Mouse (Mus musculus): Measurements from ENCODE around the gene Btbd10. TPM values are rescaled to one million over a fixed set of nuclear protein-coding genes. Genes with fewer than 3 reads are reported as not detected.

The Btbd10 gene
- polyA plus RNA-seq (2015; fragmentation: Nextera tagmentation; extraction: Ambion mirVana): 6.0 and 6.9 TPM in 2 replicates

GRCm38 (mm10) chr7:113368746-113369619 lies at the start of gene Btbd10:
Gene Btbd10 (minus strand): TSS chr7:113369392.
- Histone ChIP-seq H3K36me3 (ENCODE audit: control insufficient read depth, insufficient read depth) (no peaks in the 10 kb centered on the region), H3K27me3 (ENCODE audit: control insufficient read depth, insufficient read depth, low read depth, low read length) (no peaks in the 10 kb centered on the region), H3K9me3 (replicated peaks; ENCODE audit: control insufficient read depth, low read length) (no peaks in the 10 kb centered on the region), H3K4me2 (ENCODE audit: low read depth, low read length) (peak within 1 kb of the TSS; percentile 98), H3K4me1 (ENCODE audit: control insufficient read depth, low read depth, low read length) (peaks cover 10% of the 10 kb centered on the region), H3K27ac (ENCODE audit: low read length) (peak within 1 kb of the TSS; percentile 92), H3K9ac (ENCODE audit: low read depth, low read length) (peak within 1 kb of the TSS; percentile 97), H3K4me3 (ENCODE audit: low read depth, low read length) (peak within 1 kb of the TSS; percentile 94)
- WGBS (ENCODE audit: insufficient replicate concordance): under 1% methylated on average over 64 of the region's 64 CpGs
- peak; percentile 97 for ATAC-seq (ENCODE audit: low read depth)

- Histone ChIP-seq H3K9ac (ENCODE audit: low read depth, low read length) (no peak overlapping the region), H3K9me3 (replicated peaks; ENCODE audit: control insufficient read depth, low read length) (no peaks in the 10 kb centered on the region), H3K4me2 (ENCODE audit: low read depth, low read length) (no peak overlapping the region), H3K27me3 (ENCODE audit: control insufficient read depth, insufficient read depth, low read depth, low read length) (no peaks in the 10 kb centered on the region), H3K27ac (ENCODE audit: low read length) (no peak overlapping the region), H3K36me3 (ENCODE audit: control insufficient read depth, insufficient read depth) (no peaks in the 10 kb centered on the region), H3K4me3 (ENCODE audit: low read depth, low read length) (no peak overlapping the region), H3K4me1 (ENCODE audit: control insufficient read depth, low read depth, low read length) (peaks cover 6% of the 10 kb centered on the region)
- no peak for ATAC-seq (ENCODE audit: low read depth)
- 48% methylated on average over 1 of the region's 1 CpGs for WGBS (ENCODE audit: insufficient replicate concordance)
These were observed 47.3 kb upstream of the Btbd10 start for GRCm38 (mm10) chr7:113416536-113416935.

GRCm38 (mm10) chr7:113415256-113415655 lies 46.1 kb upstream of the Btbd10 start:
- no peak for ATAC-seq (ENCODE audit: low read depth)
- no peaks in the 10 kb centered on the region for H3K27me3 ChIP-seq (ENCODE audit: control insufficient read depth, insufficient read depth, low read depth, low read length)
- H3K4me2 ChIP-seq (ENCODE audit: low read depth, low read length): no peak overlapping the region
- H3K4me1 ChIP-seq (ENCODE audit: control insufficient read depth, low read depth, low read length): peaks cover 6% of the 10 kb centered on the region
- WGBS (ENCODE audit: insufficient replicate concordance): 78% methylated on average over 3 of the region's 3 CpGs
- H3K36me3 ChIP-seq (ENCODE audit: control insufficient read depth, insufficient read depth): no peaks in the 10 kb centered on the region
- no peak overlapping the region for H3K27ac ChIP-seq (ENCODE audit: low read length)
- H3K9ac ChIP-seq (ENCODE audit: low read depth, low read length): no peak overlapping the region
- H3K9me3 ChIP-seq (replicated peaks; ENCODE audit: control insufficient read depth, low read length): no peaks in the 10 kb centered on the region
- no peak overlapping the region for H3K4me3 ChIP-seq (ENCODE audit: low read depth, low read length)

DNA sequence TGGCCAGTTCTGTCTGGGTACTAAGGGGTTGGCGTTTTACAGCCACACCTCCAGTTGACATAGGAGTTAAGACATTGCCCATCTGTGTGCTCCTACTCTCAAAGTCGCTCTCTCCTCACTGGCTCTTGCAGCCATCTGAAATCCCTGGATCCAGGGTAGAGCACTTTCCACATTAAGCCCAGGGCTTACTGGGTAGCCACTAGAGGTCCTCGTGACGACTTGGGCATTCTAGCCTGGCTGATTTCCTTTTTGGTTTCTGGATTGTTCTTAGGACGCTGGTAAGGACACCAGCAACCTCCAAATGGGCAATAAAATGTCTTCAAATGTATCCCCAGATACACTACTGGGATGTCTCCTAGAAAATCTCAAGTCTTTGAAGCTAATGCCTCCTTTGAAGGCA lies 39.5 kb upstream of the Btbd10 start:
- Histone ChIP-seq H3K9me3 (replicated peaks; ENCODE audit: control insufficient read depth, low read length) (no peaks in the 10 kb centered on the region), H3K4me1 (ENCODE audit: control insufficient read depth, low read depth, low read length) (no peaks in the 10 kb centered on the region), H3K36me3 (ENCODE audit: control insufficient read depth, insufficient read depth) (no peaks in the 10 kb centered on the region), H3K27ac (ENCODE audit: low read length) (no peak overlapping the region), H3K4me2 (ENCODE audit: low read depth, low read length) (no peak overlapping the region), H3K27me3 (ENCODE audit: control insufficient read depth, insufficient read depth, low read depth, low read length) (no peaks in the 10 kb centered on the region), H3K4me3 (ENCODE audit: low read depth, low read length) (no peak overlapping the region), H3K9ac (ENCODE audit: low read depth, low read length) (no peak overlapping the region)
- no peak for ATAC-seq (ENCODE audit: low read depth)
- 27% methylated on average over 5 of the region's 5 CpGs for WGBS (ENCODE audit: insufficient replicate concordance)

- Histone ChIP-seq H3K36me3 (ENCODE audit: control insufficient read depth, insufficient read depth) (no peaks in the 10 kb centered on the region), H3K9ac (ENCODE audit: low read depth, low read length) (no peak overlapping the region), H3K27ac (ENCODE audit: low read length) (no peak overlapping the region), H3K27me3 (ENCODE audit: control insufficient read depth, insufficient read depth, low read depth, low read length) (no peaks in the 10 kb centered on the region), H3K9me3 (replicated peaks; ENCODE audit: control insufficient read depth, low read length) (no peaks in the 10 kb centered on the region), H3K4me1 (ENCODE audit: control insufficient read depth, low read depth, low read length) (no peaks in the 10 kb centered on the region), H3K4me2 (ENCODE audit: low read depth, low read length) (no peak overlapping the region), H3K4me3 (ENCODE audit: low read depth, low read length) (no peak overlapping the region)
- no peak for ATAC-seq (ENCODE audit: low read depth)
These were observed 28.9 kb upstream of the Btbd10 start for GRCm38 (mm10) chr7:113398083-113398482.

- no peaks in the 10 kb centered on the region for H3K9me3 ChIP-seq (replicated peaks; ENCODE audit: control insufficient read depth, low read length)
- no peaks in the 10 kb centered on the region for H3K4me1 ChIP-seq (ENCODE audit: control insufficient read depth, low read depth, low read length)
- no peaks in the 10 kb centered on the region for H3K36me3 ChIP-seq (ENCODE audit: control insufficient read depth, insufficient read depth)
- ATAC-seq (ENCODE audit: low read depth): no peak
- no peak overlapping the region for H3K9ac ChIP-seq (ENCODE audit: low read depth, low read length)
- H3K4me2 ChIP-seq (ENCODE audit: low read depth, low read length): no peak overlapping the region
- no peak overlapping the region for H3K27ac ChIP-seq (ENCODE audit: low read length)
- H3K4me3 ChIP-seq (ENCODE audit: low read depth, low read length): no peak overlapping the region
- no peaks in the 10 kb centered on the region for H3K27me3 ChIP-seq (ENCODE audit: control insufficient read depth, insufficient read depth, low read depth, low read length)
- 60% methylated on average over 4 of the region's 4 CpGs for WGBS (ENCODE audit: insufficient replicate concordance)
These were observed 27.5 kb upstream of the Btbd10 start for GRCm38 (mm10) chr7:113396661-113397060.

DNA sequence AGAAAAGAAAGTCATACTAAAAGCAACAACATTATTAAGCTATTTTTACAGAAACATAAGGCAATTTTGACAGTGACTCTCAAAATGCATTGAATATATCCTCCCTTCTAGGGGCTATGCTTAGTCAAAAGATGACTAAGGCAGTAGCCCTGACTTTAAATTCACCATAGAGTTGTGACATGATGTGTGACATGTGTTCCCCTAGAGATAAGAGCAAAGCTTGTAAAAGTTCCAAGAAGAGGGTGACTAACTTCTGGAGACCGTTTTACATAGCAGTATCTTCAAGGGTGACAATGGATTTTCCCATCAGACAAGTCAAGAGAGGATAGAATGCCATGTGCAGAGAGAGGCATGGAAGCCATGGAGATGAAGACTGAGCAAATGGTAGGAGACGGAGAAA lies 22.4 kb upstream of the Btbd10 start:
- Histone ChIP-seq H3K9ac (ENCODE audit: low read depth, low read length) (no peak overlapping the region), H3K36me3 (ENCODE audit: control insufficient read depth, insufficient read depth) (no peaks in the 10 kb centered on the region), H3K4me1 (ENCODE audit: control insufficient read depth, low read depth, low read length) (no peaks in the 10 kb centered on the region), H3K4me2 (ENCODE audit: low read depth, low read length) (no peak overlapping the region), H3K9me3 (replicated peaks; ENCODE audit: control insufficient read depth, low read length) (no peaks in the 10 kb centered on the region), H3K27me3 (ENCODE audit: control insufficient read depth, insufficient read depth, low read depth, low read length) (no peaks in the 10 kb centered on the region), H3K4me3 (ENCODE audit: low read depth, low read length) (no peak overlapping the region), H3K27ac (ENCODE audit: low read length) (no peak overlapping the region)
- WGBS (ENCODE audit: insufficient replicate concordance): 38% methylated on average over 2 of the region's 2 CpGs
- ATAC-seq (ENCODE audit: low read depth): no peak

DNA sequence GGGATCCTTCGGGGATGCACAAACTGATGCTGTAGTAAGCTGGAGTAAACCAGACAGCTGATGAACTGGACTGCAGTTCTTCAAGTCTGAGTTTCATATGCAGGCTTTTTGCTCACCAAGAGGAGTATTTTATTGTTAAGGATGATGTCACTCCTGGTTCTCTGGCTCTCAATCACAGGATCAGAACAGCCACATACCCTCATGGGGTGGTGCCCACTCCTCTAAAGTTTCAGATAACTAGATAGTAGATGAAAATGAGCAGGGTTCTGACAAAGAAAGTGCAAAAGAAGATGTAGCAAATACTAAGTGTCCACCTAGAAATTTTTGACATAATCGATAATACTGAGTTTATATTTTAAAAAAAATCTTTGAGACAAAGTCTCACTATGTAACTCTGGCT lies 19.3 kb upstream of the Btbd10 start, which contains the start of gene Pth:
TSS of gene Pth (minus strand) at position 101 of the 400 bp plus-strand sequence.
- Histone ChIP-seq H3K4me3 (ENCODE audit: low read depth, low read length) (no peak within 1 kb of the TSS), H3K27me3 (ENCODE audit: control insufficient read depth, insufficient read depth, low read depth, low read length) (no peaks in the 10 kb centered on the region), H3K9me3 (replicated peaks; ENCODE audit: control insufficient read depth, low read length) (no peaks in the 10 kb centered on the region), H3K27ac (ENCODE audit: low read length) (no peak within 1 kb of the TSS), H3K9ac (ENCODE audit: low read depth, low read length) (no peak within 1 kb of the TSS), H3K4me2 (ENCODE audit: low read depth, low read length) (no peak within 1 kb of the TSS), H3K4me1 (ENCODE audit: control insufficient read depth, low read depth, low read length) (no peaks in the 10 kb centered on the region), H3K36me3 (ENCODE audit: control insufficient read depth, insufficient read depth) (no peaks in the 10 kb centered on the region)
- no peak for ATAC-seq (ENCODE audit: low read depth)
- WGBS (ENCODE audit: insufficient replicate concordance): 59% methylated on average over 2 of the region's 2 CpGs

GRCm38 (mm10) chr7:113377875-113378658 lies 8.9 kb upstream of the Btbd10 start:
- Histone ChIP-seq H3K27me3 (ENCODE audit: control insufficient read depth, insufficient read depth, low read depth, low read length) (no peaks in the 10 kb centered on the region), H3K4me2 (ENCODE audit: low read depth, low read length) (0 out of 2 replicates have a peak overlapping the region, but pooled peaks have one; percentile 5), H3K9me3 (replicated peaks; ENCODE audit: control insufficient read depth, low read length) (no peaks in the 10 kb centered on the region), H3K4me1 (ENCODE audit: control insufficient read depth, low read depth, low read length) (peaks cover 4% of the 10 kb centered on the region), H3K4me3 (ENCODE audit: low read depth, low read length) (no peak overlapping the region), H3K36me3 (ENCODE audit: control insufficient read depth, insufficient read depth) (no peaks in the 10 kb centered on the region), H3K9ac (ENCODE audit: low read depth, low read length) (no peak overlapping the region), H3K27ac (ENCODE audit: low read length) (no peak overlapping the region)
- peak; percentile 95 for ATAC-seq (ENCODE audit: low read depth)
- 16% methylated on average over 7 of the region's 7 CpGs for WGBS (ENCODE audit: insufficient replicate concordance)

All from liver, embryonic 16.5 days (tissue).